Mouse (Mus musculus): ENCODE measurements around the gene Dhx35. TPM values are rescaled to one million over a fixed set of nuclear protein-coding genes. Genes with fewer than 3 reads are reported as not detected.

Gene Dhx35
- total RNA-seq, 1 experiment, result 25.5 TPM

GRCm38 (mm10) chr2:158898469-158899196 lies 104.0 kb downstream of the Dhx35 start:
- no peak for DNase-seq (ENCODE audit: low read depth, low spot score)
- Histone ChIP-seq H3K9ac (ENCODE audit: insufficient read depth, low read depth, low read length, poor library complexity, severe bottlenecking) (no peak overlapping the region), H3K27ac (ENCODE audit: insufficient read depth, low read depth, low read length, poor library complexity, severe bottlenecking) (no peak overlapping the region), H3K9me3 (ENCODE audit: control insufficient read depth, insufficient read depth, low read depth, low read length) (no peaks in the 10 kb centered on the region), H3K4me3 (ENCODE audit: insufficient read depth in 1 of 2, low read depth in 1 of 2, low read length in 2 of 2, poor library complexity in 1 of 2, severe bottlenecking in 1 of 2) (no peak overlapping the region), H3K36me3 (ENCODE audit: control insufficient read depth, insufficient read depth, low read length, poor library complexity, severe bottlenecking) (no peaks in the 10 kb centered on the region), H3K4me1 (ENCODE audit: control insufficient read depth in 2 of 2, insufficient read depth in 2 of 2, low read length in 2 of 2, poor library complexity in 1 of 2) (no peaks in the 10 kb centered on the region)
- no peak for TF ChIP-seq HCFC1 (IDR thresholded peaks at IDR 0.05; ENCODE audit: borderline replicate concordance, insufficient read depth, low read length)
- no peak for TF ChIP-seq ZNF384 (IDR thresholded peaks at IDR 0.05; ENCODE audit: low read depth, low read length)
- no peak for TF ChIP-seq ZC3H11A (IDR thresholded peaks at IDR 0.05; ENCODE audit: borderline replicate concordance, low read depth, low read length)
- TF ChIP-seq MAFK (IDR thresholded peaks at IDR 0.05; ENCODE audit: insufficient read depth, low read depth, low read length), result no peak
- TF ChIP-seq CHD2 (IDR thresholded peaks at IDR 0.05; ENCODE audit: low read depth, low read length), result no peak
- in situ Hi-C loops (cut with MboI; ENCODE audit: low sequenced_read_pairs in 2 of 2, unreplicated experiment in 2 of 2), result no loop called here

Other genes starting within 250 kb of the Dhx35 start
- gene Slc32a1, start 184.0 kb upstream of the Dhx35 start, total RNA-seq (2012; rRNA removed), result 0.53 and 0.71 TPM in 2 replicates
- gene Actr5, start 169.9 kb upstream of the Dhx35 start, total RNA-seq (2012; rRNA removed), result 11.5 and 19.3 TPM in 2 replicates
- gene Ppp1r16b, start 129.4 kb upstream of the Dhx35 start, total RNA-seq (2012; rRNA removed), result 1.1 and 1.2 TPM in 2 replicates
- 28.0 and 31.1 TPM in 2 replicates for gene Fam83d, start 26.7 kb upstream of the Dhx35 start, total RNA-seq (2012; rRNA removed)